Mouse (Mus musculus) adrenal gland, postnatal 10 days (tissue): ENCODE measurements around the gene Dhdds. TPM values are rescaled to one million over a fixed set of nuclear protein-coding genes. Genes with fewer than 3 reads are reported as not detected.

Source experiments
- DNase-seq: peaks from one replicate; pipeline ENCODE4 v3.0.0; 2021; ENCODE audit warnings: mixed read lengths
- long read RNA-seq, 2 experiments: library from polyadenylated mRNA; stranded (forward); transcript quantifications; one replicate each; pipeline ENCODE4 v2.0.0; 2021
- total RNA-seq, 2 experiments: library from RNA; stranded (reverse); gene quantifications; 2 replicates each; pipeline ENCODE4 v1.2.3; 2021

Gene Dhdds
- 10 to 100 TPM; 30.7 to 35.8 TPM for total RNA-seq
- long read RNA-seq, experiment 1, transcript Dhdds-209 (9 exons, 3,219 nt), result major isoform, 8 of 14 reads
- long read RNA-seq, experiment 1, partial matches to known transcripts, result 2 of 14 reads
- long read RNA-seq, experiment 1, other reads (novel, unspliced or antisense), result 1 of 14 reads
- long read RNA-seq, experiment 2, transcript Dhdds-209 (9 exons, 3,219 nt), result major isoform, 5 of 11 reads
- long read RNA-seq, experiment 2, partial matches to known transcripts, result 0 of 11 reads
- long read RNA-seq, experiment 2, other reads (novel, unspliced or antisense), result 3 of 11 reads

DNA sequence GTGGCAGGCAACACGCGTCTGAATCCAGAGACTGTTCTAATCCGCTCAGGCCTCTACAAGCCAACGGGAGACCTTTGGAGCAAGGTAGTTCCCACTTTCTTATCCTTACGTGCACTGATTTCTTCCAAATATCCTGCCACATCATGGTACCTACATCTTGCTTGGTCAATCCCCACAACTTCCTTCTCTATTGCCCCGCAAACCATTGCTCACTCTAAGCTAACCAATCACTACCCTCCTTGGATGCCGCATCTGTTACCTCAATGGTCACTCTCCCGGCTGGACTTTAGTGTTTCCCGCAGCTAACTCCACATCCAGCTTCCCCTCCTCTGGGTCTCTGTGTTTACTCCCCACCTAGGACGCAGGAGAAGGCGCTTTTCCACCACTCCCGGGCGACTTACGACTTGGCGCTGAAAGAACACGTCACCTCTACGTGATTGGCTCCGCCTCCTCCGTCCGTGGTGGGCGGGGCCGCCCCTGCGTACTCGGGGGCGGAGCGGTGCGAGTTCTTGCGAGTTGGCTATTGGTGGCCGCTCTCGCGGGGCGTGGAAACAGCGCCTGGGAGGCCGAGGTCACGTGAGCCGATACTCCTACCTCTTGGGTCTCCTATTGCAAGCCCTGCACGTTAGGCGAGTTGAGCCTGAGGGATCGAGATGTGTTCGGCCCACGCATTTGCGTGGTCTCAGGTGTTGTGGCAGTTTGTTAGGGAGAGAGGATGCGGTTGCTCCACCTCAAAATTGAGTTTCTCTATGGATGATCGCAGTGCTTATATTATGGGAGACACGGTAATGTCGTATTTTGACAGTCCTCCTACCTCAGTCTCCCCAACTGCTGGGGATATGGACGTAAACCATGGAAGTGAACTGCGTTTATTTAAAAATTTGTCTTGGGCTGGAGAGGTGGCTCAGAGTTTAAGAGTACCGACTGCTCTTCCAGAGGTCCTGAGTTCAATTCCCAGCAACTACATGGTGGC lies at the start of gene Dhdds:
Dhdds (minus strand) TSS at position 453 of the 973 bp plus-strand sequence.
- DNase-seq, result peak; percentile 97

DNA sequence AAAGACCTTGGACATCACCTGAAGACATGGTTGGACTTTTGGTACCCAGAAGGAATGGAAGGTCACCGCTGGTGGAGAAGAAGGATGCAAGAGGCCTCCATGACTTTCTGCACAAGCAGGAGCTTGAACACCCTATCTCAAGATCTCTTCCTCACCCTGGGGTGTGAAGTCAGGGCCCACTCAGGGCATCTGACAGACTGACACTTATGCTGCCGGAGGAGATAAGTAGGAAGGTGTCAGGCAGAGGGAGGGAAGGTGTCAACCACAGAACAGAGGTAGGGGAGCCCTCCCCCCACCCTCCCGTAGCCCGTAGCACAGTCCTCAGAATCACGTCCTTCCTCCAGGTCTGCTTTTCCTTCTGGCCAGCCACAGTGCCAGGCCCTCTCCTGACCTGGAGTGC lies 46.9 kb upstream of the Dhdds start:
- no peak for DNase-seq

- no peak for DNase-seq
Observed at GRCm38 (mm10) chr4:134043041-134043440, 42.3 kb upstream of the Dhdds start.

DNA sequence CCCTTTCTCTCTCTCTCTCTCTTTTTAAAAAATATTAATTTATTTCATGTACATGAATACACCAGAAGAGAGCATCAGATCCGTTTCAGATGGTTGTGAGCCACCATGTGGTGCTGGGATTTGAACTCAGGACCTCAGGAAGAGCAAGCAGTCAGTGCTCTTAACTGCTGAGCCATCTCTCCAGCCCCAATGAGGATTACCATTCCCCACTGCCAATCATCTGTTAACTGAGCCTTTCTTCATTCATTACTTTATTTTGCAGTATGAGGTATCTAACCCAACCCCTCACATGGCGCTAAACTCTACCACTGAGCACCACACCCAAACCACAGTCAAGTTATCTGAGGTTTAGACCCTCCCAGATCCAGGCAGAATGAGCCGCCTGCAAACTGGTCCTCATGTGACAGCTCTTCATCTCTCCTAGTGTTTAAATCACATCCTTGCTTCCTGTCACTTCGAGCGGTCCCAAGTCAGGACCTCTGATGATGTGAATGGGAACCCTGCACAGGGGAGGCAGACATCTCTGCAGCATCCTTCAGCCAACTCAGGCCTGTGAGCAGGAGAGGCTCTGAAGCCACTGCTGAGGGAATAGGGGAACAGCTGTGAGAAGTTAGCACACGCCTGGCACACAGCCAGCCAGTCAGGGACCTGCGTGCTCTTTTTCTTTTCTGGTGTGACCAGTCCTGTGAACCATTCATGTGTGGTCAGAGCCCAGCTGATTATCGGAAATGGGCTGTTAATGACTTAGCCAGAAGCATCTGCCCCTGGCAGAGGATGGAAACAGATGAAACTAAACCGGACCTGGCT lies 40.8 kb upstream of the Dhdds start:
- peak; percentile 32 for DNase-seq

GRCm38 (mm10) chr4:134035953-134036352 lies 35.2 kb upstream of the Dhdds start:
- peak; percentile 86 for DNase-seq

GRCm38 (mm10) chr4:134025802-134026201 lies 25.1 kb upstream of the Dhdds start:
- DNase-seq, result no peak

DNA sequence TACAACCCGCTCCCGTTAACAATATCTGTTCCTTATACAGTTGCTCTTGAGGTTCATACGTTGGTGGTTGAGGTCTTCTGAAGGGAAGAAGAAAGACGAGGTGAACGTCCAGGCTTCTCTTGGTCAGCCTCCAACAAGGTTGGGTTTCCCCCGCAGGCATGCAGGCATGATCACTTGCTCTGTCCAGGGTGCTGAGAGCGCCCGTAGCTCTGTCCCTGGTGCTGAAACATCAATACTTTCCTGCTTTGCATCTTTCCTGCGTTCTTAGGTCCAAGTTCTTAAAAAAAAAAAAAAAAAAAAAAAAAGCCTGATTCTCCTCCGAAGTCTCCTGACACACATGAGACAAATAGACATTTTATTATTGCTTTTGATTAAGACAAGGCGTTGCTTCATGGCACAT lies 19.9 kb upstream of the Dhdds start:
- peak; percentile 91 for DNase-seq

- DNase-seq, result no peak
Observed at GRCm38 (mm10) chr4:134019641-134020351, 19.1 kb upstream of the Dhdds start.

DNA sequence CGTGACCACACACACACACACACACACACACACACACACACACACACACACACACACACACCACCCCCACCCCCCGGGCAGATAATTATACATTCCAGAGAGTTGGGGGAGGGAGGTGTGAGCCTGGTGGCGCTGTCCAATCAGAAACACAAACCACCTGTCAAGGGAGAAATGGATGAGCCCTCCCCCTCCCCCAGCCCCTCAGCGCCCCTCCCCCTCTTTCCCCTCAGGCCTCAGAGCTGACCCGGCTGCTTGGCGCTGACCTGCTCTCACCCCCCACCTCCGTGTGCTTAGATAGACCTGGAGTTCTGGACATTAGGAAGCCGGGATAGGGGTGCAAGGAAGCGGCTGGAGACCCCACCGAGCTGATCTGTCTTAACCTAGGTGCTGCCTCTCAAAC lies 18.5 kb upstream of the Dhdds start:
- DNase-seq, result no peak

GRCm38 (mm10) chr4:134018779-134019145 lies 18.0 kb upstream of the Dhdds start, which contains the start of gene Lin28a:
Lin28a (minus strand) TSS chr4:134018841.
- DNase-seq, result no peak

DNA sequence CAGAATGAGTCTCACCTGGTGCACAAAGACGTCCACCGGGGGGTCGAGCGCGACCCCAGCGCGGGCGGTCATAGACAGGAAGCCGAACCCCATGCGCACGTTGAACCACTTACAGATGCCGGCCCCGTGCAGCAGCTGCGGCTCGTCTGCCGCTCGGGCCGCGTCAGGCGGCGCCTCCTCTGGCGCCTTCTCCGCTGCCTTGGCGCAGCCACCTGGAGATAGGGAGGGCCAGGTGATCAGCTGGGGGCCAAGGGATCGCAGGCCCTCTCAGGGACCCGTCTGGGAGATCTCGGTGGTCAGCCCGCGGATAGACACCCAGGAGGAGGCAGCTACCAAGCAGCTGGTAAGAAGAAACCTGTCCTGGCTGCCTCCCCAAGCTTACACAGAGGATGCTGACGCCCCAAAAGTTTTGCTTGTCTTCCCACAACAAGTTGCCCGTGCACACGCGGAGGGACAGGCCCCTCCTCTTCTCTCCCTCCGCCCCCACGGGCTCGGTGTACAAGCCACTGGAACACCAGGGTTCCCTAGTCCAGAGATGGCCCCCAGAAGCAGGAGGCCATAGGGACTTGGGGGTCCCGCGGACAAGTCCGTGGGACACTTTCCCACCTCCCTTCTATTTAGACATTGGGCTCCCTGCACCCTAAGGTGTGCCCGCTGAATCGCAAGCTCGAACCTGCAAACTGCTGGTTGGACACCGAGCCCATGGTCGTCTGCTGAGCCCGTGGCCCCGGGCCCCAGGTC lies 17.5 kb upstream of the Dhdds start:
- no peak for DNase-seq

DNA sequence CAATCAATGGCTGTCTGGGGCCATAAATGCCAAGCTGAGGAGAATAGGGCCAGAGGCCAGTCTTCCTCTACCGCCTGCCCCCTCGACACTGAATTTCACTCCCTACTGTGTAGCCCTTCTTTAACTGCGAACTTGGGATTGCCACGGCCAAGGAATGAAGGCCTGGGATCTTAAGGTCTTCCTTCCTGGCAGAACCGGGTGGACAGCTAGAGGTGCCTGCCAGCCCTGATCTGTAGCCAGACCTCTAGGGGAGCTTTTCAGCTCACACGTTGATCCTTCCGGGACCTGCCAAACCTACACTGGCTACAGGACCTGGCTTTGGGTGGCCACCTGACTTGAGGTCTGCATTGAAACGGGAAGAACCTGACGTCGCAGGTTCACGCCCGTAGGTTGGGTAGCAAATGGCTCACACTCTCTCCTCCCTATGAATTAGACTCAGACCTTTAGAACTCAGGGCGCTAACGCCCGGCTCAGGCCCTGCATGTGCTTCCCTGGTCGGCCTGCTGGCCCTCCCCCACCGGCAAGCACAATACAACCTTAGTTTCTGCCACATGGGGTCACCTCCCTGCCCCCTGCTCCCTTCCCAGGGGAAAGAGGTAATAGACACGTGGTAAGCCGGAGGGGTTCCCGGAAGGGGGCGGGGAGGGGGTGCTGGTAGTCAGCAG lies 16.6 kb upstream of the Dhdds start:
- no peak for DNase-seq

- no peak for DNase-seq
Observed at GRCm38 (mm10) chr4:134016767-134017166, 16.0 kb upstream of the Dhdds start.

DNA sequence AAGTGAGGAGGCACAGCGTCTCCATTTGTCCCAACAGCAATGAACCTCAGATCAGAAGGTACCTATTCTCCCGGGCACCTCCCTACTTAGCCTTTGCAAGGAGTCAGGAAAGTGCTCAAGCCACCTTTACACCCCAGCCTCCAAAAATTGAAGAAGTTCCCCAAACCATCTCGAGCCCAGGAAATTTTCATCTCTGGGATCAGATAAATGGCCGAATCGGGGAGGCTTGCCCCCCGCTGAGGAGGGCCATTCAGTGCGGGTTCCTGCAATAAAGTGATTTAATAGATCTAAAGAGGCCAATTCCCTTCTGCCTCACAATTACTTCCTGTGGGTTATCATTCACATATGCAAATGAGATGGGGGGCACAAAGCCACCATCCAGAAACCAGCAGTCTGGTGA lies 15.5 kb upstream of the Dhdds start:
- no peak for DNase-seq

- no peak for DNase-seq
Observed at GRCm38 (mm10) chr4:134012858-134013528, 12.3 kb upstream of the Dhdds start.

DNA sequence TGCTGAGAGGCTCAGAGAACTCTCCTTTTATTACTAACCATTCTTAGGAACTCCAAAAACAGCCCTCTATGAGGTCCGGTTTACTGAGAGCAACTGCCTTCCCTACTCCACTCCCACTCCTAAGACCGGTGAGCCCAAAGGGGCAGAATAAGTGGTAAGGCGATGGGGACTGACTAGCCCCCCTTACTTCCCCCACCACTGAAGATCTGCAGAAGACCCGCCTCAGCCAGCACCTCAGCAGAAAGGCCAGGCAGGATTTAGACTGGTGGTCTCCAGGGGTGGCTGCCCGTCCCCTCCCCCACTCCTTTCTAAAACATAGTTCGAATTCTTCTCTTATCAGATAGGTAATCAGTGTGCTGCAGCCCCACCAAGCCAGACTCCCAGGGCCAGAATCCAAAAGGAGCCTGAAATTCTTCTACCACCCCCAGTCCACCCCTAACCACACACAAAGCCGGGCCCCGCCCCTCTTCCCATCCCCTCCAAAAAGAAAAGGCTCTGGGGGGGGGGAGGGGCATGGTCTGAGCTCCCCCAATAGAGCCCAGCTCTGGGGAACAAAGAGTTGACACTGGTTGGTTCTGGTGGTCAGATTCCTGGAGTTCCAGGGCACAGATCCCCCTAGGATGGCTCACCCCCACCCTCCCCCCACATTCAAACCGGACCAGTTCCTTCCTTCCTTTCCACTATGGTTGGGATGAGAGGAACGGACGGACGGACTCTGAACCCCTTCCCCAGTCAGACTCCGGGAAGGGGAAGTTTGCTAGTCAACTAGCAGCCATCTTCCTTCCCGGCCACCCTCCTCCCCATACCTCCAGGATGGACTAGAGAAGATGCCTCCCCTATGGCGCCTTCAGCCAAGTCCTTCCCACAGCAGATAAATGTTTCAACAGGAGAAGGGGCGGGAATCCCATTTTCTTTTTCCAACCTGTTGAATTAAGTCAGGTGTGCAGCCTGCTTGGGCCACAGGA lies 11.0 kb upstream of the Dhdds start:
- no peak for DNase-seq

- DNase-seq, result no peak
Observed at GRCm38 (mm10) chr4:134009709-134010108, 9.0 kb upstream of the Dhdds start.

DNA sequence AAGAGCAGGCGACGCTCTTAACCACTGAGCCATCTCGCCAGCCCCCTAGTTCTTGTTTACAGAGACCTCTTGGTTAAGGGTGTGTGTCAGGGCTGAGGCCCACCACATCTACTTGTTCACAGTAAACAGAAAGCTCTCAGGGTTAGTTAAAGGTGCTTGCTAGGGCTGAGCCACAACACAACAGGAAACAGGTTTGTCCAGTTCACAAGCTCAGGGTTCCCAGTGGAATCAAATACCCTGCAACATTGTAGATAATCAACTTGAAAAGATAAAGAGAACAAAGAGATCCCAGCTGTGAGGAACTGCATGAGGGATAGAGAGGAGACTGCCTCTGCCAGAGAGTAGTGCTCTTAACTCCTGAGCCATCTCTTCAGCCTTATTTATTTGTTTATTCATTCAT lies 6.1 kb upstream of the Dhdds start:
- no peak for DNase-seq
